Mouse (Mus musculus) urinary bladder, adult 18-20 months (tissue): ENCODE data around the gene Pcbp2.

Experiments used
- DNase-seq, 2 experiments: peaks; one replicate each; pipeline ENCODE4 v3.0.0; 2022; ENCODE audit warnings: low spot score in 2 of 2, mixed read lengths in 2 of 2

The Pcbp2 gene

DNA sequence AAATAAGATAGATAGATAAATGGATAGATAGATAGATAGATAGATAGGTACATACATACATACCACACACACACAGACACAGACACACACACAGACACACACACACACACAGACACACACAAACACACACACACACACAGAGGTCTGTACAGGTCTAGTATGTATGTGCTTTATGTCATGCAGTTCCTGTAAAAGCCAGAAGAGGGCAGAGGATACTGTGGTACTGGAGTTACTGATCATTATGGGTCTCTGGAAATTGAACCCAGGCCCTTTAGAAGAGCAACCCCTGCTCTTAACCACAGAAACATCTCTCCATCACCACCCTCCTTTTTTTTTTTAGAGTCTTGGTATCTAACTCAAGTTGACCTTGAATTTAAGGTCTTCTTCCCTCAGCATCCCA, 6.7 kb upstream of the Pcbp2 start:
- DNase-seq, result no peak

DNA sequence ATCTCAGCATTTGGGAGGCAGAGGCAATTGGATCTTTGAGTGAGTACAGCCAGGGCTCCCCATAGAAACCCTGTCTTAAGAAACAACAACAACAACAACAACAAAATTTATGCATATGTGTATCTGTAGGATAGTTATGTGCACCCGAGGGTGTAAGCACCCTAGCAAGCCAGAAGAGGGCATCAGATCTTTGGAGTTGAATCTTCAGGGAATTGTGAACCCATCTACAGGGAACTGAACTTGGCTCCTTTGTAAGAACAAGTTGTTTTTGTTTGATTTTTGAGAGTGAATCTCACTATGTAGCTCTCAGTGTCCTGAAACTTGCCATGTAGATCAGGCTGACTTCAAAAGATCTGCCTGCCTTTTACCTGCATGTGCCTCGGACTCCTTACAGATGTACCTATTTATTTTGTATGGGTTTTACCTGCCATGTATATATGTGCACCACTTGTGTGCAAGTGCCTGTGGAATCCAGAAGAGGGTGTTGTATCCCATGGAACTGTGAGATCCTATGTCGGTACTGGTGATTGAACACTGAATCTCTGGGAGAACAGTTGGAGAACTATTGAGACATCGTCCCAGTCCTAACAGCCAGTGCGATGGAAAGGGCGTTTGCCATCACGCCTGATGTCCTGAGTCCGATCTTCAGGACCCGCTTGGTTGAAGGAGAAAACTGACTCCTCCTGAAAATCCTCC, 1.5 kb upstream of the Pcbp2 start:
- DNase-seq, result no peak

DNA sequence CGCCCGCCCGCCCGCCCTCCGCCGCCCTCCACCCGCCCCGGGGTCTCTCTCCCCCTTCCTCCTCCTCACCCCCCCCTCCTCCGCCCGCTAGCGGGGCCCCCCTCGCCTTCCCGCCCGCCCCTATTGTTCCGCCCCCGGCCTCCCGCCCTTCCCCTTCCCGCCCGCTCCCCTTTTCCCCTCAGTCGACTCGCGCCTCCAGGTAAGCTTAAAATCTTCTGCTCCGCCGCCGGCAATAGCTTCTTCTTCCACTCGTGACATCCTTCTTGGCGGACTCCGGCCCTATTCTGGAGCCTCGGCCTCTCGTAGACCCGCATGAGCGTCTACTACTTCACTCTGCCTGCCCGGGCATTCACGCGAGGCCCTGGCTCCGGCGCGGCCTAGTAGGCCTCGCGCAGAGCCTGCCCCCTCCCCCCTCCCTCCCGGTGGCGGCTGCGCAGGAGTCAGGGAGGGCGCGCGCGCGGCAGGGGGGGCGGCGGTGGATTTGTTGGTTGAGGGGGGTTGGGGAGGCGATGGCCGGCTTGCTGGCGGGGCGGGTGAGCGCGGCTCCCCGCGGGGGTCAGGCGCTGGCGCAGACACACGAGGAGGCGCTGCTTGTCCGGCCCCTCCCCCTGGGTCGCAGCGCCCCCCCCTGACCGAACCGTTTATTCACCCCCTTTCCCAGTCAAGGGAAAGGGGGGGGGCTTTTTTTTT, 411 bp downstream of the Pcbp2 start:
- DNase-seq, result peak; percentile 73 to 84

DNA sequence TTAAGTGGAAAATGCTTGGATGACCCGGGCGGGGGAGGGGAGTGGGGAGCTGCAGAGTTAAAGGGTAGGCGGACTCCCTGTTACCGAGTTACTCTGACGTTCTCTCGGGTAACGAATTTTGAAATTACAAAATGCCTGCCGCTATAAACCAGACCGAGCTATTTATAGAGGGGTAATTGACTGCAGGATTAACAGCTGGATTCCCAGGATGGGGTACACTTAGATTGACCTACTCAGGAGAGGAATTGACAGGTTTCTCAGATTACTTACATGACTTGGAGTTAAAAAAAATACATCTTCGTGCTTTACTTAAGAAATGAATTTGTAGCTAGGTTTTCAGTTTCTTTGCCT, 931 bp downstream of the Pcbp2 start:
- DNase-seq, result no peak

DNA sequence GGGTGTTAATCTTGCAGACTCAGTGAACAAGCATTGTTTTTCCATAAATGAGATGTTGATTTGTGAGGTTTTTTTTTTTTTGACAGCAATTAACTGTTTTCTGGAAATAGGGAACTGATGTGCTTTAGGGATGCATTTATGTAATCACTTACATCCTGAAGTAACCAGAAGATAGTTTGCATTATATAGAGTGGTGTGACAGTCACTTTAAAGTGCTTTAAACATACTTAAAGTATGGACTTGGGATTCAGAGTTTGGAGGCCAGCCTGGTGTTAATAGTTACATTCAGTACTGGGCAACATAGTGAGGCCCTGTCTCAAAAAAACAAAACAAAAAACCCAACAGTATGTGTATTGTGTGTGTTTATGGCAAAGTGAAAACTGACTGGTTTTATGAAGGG, 1.4 kb downstream of the Pcbp2 start:
- DNase-seq, result no peak

DNA sequence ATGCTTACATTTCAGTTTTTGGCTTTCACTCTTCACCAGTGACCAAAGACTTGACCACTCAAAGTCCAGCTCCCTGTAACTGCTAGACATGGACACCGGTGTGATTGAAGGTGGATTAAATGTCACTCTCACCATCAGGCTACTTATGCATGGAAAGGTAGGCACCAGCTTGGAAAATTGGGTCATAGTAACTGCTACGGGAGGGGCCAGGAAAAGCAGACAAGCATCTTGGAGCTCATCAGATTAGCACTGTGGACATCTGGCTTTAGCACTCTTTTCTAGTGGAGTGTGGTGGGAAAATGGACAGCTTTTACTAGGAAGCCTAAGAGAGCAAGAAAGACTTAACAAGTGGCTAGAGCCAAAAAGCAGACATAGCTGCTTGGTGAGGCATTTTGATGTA, 2.9 kb downstream of the Pcbp2 start:
- no peak for DNase-seq

DNA sequence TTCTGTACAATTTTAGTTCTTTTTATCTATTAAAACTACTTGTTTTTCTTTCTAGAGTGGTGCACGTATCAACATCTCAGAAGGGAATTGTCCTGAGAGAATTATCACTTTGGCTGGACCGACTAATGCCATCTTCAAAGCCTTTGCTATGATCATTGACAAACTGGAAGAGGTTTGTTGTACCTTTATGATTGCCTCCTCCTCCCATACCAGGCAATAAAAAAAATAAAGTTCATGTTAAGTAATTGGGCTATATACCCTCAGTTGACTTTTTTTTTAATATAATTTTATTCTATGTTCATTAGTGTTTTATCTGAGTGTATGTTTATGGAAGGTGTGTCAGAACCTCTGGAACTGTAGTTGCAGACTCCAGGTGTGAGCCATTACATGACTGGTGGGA, 4.2 kb downstream of the Pcbp2 start:
- no peak for DNase-seq

DNA sequence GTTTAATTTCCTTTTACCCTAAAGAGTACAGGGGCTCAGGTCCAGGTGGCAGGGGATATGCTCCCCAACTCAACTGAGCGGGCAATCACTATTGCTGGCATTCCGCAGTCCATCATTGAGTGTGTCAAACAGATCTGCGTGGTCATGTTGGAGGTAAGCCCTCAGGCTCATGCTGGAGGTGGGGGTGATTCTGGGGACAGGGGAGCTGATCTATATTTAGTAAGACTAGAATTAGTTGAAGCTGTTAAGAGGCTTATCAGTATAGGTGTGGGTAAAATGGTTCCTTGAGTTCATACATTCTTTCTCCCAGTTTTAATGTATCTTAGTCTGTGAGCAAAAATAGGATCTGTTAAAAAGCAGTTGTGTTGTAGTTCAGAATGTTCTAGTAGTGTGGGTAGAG, 12.8 kb downstream of the Pcbp2 start:
- no peak for DNase-seq

DNA sequence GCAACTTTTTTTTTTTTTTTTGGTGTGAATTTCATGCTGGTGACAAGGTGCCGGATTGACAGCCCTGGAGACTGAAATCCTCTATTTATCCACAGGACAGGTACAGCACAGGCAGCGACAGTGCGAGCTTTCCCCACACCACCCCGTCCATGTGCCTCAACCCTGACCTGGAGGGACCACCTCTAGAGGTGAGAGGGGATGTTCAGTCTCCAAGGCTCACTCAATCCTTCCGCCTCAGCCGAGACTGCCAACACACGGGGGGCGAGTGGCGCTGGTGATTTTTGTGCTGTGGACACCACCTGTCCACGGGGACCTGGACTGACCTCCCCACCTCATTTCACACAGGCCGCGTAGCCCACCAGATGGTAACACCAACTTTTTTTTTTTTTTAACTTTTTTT, 15.5 kb downstream of the Pcbp2 start:
- DNase-seq, result no peak

DNA sequence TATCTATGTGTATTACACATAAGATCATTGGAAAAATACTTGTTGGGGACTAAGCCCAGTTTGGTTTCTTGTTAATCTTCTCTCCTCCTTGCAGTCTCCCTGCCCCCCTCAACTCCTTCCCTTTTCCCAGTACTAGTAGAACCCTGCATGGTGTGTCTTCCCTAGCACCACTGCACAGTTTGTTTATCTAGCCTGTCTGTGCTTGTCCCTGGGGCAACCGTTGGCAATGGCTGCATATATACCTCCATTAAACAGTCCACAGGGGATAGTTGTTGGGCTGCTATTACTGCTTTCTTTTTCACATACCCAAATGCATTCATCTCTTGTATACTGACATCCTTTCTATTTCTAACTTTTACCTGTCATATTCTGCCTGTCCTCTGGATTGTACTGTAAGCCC, 17.3 kb downstream of the Pcbp2 start:
- DNase-seq, result no peak

DNA sequence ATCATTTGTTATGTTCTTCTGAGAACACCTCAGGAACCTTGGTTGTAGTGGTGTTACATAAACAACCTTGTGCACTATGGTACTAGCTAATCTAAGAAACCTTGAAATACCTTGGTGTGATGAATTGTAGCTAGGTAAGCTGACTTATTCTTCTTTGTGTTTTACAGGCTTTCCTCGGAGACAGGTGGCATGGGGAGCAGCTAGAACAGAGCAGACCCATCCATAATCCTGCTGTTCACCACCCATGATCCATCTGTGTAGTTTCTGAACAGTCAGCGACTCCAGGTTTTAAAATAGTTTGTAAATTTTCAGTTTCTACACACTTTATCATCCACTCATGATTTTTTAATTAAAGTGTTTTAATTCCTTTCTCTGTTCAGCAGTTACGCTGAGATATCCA, 28.0 kb downstream of the Pcbp2 start:
- no peak for DNase-seq

DNA sequence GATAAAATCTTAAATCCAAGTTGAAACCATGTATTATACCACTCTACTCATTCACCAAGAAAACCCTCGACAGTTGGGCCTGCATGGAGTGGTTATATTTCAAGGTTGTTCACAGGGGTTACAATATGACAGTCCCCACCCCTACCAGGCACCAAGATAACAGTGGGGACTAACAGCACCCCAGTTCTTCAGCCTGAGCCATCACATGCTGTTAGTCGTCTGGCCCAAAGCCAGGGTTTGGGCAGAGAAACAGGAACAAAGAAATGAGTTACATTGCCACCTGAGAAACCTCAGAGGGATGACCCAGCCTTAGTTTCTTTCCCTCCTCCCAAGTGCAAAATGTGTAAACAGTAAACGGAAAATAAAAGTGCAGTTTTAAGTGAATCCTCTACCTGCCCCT, 29.0 kb downstream of the Pcbp2 start:
- DNase-seq, result no peak

DNA sequence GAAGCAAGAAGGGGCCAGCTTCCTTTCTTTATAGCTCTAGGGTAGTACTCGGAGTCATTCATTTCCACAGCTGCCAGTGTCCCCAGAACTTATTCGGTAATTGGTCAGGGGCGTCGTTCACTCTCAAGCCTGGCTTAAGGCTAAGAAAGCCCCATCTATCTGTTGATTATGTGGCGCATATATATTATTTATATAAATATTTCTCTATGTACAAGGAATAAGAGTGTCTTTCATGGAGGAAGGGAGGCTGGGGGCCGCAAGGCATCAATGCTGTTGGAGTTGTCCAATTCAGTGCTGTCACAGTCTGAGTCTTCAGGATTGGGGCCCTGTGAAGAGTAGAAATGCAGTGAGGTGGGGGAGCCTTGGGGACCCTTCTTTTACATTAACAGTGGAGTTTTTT, 29.5 kb downstream of the Pcbp2 start:
- DNase-seq, result no peak

DNA sequence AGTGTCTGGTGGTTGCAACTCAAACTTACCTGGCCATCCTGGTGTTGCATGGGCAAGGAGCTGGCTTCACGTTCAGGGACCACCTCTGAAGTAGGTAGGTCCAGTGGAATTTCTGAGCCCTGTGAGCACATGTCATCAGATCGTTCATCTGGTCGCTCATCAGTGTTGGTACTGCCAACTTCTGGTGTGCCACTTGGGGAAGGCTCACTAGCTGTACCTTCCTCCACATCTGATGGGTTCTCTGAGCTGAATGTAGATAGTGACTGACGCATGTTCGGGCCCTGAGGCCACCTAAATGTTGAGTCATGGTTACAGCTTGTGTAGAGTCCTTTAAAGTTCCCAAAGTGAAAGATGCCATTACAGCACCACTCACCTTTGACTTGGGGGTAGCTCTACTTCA, 30.1 kb downstream of the Pcbp2 start:
- no peak for DNase-seq

DNA sequence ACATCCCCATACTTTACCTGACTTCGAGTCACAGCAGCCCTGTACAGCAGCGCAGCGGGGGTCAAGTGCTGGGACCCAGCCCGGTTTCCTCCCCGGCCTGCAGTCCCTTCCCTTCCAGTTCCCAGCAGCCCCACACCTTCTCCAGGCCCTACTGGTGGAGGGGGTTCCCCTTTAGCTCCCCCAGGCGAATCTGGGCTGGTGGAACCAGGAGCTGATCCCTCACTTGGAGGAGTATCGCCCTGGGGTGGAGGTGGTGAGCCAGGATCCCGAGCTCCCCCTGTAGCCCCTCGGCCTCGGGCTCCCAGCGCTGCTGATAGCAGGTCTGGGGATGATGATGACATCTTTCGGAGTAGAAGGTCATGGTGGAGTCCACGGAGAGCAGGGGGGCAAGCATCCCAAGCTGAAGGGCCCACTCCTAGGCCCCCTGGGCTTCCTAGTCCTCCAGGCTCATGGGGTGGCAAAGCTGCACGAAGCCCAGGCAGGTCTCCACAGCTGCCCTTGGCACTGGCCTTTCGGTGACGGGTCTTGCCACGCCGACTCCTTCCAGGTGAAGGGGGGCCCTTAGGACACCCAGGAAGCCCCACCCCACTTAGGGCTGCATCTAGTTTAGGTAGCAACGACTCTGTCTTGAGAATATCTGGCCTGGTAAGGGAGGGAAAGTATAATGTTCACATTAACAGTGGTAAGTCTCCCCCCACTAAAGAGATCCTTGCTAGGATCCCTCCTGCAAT, 30.9 kb downstream of the Pcbp2 start:
- DNase-seq, result no peak

DNA sequence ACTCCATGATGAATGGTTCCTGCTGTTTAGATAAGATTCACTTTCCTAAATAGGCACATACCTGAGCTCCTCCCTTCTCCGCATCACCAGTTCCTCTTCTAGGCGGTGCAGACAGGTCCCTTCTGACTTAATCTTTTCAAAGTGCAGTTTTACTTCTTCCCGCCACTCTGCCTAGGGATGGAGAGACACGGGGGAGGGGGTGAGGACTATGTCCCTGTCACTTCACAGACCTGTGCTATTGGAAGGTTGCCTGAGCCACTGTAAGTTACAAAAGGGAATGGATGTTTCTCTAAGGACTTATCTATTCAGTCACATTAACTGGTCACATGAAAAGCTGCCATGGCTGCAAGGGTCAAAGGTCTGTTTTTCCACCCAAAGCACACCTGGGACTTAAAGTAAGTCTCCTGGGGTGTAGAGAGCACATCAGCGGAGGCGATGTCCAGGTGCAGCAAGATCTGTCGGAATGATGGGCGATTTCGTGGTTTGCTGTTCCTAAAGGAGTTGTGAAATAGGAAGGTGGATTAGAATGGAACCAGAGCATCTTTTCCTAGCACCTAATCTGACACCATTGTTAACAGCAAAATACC, 32.0 kb downstream of the Pcbp2 start:
- no peak for DNase-seq

DNA sequence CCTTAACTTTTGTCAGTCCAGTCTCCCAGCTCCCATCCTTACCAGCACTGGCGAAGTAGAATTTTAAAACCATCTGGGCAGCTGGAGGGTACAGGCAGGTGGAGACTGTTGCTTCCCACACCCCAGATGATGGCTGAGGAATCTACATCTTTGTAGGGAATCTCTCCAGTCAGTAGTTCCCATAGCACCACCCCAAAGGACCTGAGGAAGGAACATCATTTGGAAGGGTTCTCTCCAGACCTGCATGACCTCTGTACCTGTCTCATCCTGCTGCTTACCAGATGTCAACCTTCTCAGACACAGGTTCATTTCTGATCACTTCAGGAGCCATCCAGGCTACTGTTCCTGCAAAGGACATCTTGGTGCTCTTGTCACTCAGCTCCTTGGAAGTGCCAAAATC, 33.1 kb downstream of the Pcbp2 start, which contains the start of gene Gm10337:
Gm10337 (plus strand) TSS at position 276 of the 400 bp plus-strand sequence.
- no peak for DNase-seq

DNA sequence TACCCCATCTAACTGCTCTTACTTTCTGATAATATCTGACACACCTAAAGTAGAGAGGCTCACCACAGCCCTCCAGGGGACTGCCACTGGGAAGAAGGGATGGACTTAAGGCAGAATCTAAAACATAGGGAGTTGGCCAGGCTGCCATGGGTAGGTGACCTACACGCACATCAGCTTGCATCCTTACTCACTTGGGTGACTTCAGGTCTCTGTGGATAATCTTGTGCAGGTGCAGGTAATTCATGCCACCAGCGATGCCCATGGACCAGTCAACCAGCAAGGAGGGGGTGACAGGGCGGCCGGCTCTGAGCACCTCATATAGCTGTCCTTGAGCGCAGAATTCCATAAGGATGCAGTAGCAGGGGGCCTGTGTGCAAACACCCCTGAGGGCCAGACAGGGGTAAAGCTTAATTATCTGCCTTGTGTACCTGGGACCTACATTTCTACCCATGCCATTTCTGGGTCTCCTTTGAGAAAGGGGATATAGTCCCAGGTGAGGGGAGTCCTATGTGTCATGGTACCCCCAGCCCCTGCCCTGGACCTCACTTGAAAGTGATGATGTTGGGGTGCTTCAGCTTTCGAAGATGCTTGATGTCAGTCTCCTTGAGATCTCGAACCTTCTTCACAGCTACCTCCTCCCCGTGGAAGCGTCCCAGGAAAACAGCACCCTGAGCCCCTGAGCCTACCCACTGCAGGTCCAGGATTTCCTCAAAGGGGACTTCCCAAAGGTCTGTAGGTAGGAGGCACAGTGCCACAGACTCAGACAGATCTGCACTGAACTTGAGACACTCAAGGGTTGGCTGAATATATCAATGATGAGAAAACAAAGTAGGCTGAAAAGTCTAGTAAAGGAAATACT, 33.8 kb downstream of the Pcbp2 start:
- no peak for DNase-seq

DNA sequence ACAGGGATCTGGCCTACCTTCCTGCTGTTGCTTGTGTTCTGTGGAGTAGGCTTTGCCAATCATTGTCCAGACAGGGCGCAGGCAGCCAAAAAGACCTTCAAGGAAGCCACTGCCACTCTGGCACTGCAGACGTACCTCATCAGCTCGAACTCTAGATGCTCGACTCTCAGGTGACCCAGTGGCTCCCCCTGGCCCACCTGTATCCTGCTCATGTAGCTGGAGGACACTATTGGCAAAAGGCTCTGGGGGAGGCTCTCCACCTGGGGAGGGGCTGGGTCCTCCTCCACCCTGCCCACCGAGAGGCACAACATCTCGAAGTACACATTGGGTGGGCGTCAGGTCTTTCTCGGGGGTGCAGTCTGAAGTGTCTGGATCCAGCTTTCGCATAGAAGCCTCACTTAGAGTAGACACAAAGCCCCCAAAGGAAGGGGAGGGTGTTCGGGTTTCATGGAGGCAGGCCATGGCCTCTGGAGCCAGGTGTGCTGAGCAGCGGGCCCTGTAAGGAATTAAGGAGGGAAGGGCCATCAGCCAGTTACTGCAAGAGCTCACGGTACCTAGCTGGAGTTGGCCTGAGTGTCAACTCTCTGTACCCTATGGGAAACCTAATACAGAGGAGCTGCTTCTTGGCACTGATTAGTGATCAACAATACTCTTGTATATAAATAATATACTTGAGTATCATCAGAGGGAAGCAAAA, 34.9 kb downstream of the Pcbp2 start:
- DNase-seq, result no peak

DNA sequence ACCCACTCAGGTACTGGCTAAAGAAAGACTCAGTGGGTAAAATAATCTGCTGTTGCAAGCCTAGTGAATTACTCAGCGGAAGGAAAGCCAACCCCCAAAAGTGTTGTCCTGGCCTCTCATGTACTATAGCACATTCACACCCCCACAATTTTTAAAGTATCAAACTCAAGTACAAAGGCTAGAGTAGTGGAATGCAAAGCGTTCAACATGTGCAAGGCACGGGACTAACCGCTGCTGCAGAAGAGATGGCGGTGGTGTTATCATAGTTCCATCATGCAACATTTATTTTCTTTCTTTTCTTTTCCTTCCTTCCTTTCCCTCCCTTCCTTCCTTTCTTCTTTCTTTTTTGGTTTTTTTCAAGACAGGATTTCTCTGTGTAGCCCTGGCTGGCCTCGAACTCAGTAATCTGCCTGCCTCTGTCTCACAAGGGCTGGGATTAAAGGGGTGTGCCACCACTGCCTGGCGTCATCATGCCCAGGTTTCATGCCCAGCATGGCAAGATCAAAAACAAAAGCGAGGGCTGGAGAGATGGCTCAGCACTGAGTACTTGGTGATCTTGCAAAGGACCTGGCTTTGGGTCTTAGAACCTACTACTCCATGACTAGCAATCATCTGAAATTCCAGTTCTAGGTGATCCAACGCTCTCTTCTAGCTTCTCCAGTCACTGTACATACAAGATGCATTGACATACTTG, 35.6 kb downstream of the Pcbp2 start:
- no peak for DNase-seq

DNA sequence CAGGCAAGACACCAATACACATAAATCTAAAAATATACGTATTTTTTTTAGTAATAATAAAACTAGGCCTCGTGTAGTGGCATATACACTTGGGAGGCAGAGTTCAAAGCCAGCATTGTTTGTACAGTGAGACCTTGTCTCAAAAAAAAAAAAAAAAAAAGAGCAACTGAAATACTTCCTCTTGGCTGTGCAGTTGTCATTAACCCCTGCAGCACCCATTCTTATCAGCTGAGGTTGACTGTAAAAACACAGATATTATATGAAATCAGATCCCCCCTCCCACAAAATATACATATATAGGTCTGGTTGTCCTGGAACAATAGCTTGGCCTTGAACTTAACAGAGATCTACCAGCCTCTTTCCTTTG, 36.1 kb downstream of the Pcbp2 start:
- DNase-seq, result no peak
